Mouse (Mus musculus): ENCODE data around the gene 2700049A03Rik.

Gene 2700049A03Rik

DNA sequence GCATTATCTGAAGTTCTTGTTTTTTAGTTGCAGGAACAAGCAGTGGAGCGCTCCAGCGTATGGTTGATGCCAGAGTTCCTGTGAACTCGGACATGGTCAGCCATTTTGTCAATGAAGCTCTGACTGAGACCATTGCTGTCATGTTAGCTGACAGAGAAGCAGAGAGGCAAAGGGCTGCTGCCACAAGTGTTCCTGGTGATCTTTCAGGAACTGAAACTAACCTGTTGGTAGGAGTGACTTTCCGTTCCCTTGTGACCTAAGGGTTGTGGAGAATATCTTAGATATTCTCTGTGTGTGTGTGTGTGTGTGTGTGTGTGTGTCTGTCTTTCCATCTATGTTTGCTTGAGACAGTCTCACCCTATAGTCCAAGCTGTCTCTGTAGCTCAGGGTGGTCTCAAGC lies 47.7 kb downstream of the 2700049A03Rik start:
- no peak for DNase-seq

DNA sequence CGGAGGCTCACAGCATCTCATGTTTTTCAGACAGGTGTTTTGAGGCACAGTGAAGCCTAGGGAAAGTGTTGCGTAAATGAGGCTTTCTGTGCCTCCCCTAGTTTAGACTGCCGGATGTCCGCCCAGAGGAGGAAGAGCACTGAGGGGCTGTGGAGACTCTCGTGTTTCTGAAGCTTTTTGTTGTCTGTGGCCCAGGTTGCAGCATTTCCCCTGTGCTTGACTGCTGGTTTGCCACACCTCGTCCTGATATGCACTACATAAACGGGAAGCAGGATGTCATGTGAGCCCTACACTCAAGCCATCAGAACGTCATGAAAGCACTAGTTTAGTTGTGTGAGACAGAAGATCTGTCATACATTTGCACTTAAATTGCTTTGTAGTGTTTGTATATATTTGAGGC lies 56.1 kb downstream of the 2700049A03Rik start:
- DNase-seq = no peak

DNA sequence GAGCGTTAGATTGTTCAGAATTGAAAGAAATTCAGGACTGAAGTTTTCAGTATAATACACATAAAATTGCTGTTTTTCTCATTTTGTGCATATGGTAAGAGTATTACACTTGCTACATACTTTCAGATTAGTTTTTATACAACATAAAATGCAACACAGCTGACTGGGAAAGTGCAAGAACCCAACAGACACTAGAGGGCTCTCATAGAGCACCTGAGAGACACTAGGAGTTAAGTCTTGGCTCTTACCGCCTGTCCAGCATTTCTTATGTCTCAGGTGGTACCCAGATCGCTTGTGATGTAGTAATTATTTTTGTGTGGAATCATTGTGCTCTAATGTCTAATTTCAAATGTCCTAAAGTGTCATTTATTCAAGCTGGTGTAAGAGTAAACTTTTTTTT lies 61.0 kb downstream of the 2700049A03Rik start:
- peak; percentile 56 for DNase-seq

DNA sequence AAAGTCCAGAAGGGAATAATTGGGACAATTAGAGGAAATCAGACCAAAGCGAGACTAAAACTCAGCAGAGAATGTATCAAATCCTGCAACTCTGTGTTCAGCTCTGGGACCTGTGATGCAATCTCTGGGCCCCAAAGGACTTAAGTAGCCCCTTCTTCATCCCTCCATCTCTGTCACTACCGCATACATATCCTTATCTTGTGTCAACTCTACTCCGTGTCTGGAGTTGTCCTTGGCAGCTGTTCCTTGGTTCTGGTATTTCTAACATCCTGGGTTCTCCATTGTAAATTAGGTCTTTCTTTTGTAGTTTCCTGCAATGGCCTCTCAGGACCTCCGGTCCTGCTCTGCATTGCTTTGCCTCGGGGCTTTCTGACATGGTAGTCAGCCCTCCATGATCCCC lies 65.1 kb downstream of the 2700049A03Rik start:
- DNase-seq = no peak

DNA sequence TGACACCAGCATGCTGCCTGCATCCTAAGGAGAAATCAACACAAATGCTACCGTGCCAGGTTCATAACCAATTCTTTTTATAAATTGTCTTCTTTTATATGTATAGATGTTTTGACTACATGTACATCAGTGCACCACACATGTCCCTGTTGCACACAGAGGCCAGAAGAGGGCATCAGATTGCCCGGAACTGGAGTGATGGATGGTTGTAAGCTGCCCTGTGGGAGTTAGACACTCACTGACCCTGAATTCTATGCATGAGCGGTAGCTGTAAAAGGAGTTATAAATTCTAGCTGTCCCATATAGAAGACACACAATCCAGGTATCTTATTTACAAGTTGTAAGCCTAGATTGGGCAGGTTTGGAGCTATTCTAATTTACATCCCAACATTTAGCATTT lies 67.7 kb downstream of the 2700049A03Rik start:
- DNase-seq = peak; percentile 25

DNA sequence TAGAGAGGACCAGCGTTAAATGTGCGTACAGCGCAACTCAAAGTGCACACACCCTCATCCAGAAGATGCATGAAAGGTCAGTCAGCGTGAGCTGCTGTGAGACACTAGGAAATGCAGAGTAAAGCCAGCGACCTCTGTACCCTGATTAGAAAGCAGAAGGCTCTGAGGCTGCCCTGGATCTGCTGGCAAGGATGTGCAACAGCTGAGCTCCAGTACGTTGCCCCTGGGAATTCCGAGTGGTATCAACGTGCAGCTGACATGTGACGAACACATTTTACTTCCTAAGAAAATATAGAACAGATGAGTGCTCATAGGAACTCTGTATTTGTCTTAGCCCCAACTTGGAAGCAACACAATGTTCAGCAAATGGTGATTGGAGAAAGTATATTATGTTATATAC lies 80.5 kb downstream of the 2700049A03Rik start:
- DNase-seq = peak; percentile 32

DNA sequence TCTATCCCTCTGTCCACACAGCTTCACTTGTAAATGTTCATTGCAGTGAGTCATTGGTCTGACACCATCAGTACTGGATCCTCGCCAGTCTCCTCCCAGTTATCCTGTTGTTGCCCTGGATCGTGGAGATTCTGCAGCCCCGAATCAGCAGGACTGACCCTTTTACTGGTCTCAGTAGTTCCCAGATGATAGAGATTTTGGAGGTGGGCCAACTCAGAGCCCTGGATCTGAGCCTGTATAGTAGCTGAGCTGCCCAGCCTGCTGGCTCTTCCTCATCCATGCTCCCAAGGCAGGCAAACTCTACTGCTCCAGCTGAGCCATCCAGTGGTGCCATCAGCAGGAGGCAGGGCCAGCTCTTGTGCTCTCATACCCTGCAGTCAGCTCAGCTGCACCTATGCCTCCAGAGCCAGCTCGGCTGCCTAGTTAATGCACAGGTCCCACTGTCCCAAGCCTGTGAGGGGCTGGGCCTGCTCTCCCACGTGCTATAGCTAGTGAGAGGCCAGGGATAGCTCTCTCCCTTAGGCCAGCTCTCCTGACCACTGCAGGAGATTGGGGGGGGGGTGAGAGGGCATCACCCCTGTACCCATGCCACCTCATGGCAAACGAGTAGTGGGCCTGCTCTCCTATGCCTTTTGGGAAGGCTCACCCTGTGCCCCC lies 81.3 kb downstream of the 2700049A03Rik start:
- no peak for DNase-seq

DNA sequence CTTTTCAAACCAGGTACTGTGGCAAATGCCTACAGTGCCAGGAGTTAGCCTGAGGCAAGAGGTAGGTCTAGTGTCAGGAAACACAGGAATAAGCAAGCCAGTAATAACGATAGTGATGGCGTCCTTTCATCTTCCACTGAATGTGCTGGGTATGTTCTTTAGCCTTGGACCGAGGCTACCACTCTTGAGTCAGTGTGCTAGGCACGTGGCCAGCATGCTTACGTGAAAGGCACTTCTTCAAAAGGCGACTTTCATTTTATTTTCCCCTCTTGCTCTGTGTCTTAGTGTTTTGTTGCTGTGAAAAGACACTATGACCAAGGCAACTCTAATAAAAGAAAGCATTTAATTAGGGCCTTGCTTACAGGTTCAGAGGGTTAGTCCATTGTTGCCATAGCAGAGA lies 86.1 kb downstream of the 2700049A03Rik start:
- no peak for DNase-seq

DNA sequence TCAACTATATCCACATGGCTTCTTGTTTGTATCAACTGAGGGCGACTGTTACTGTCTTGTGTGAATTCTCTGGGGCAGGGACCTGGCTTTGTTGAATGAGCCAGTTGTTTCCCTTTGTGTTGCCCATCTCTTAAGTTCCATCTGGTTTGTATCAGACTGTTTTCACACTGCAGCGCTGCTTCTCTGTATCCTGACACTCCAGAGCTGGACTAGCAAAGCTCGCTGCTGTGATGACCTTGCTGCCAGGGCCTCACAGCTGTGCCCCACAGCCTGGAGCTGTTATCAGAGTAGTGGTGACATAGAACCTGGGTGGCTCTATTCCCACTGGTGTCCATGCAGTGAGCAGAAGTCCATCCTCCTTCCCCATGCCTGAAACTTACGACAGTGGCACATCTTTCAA lies 91.1 kb downstream of the 2700049A03Rik start:
- peak; percentile 68 for DNase-seq

DNA sequence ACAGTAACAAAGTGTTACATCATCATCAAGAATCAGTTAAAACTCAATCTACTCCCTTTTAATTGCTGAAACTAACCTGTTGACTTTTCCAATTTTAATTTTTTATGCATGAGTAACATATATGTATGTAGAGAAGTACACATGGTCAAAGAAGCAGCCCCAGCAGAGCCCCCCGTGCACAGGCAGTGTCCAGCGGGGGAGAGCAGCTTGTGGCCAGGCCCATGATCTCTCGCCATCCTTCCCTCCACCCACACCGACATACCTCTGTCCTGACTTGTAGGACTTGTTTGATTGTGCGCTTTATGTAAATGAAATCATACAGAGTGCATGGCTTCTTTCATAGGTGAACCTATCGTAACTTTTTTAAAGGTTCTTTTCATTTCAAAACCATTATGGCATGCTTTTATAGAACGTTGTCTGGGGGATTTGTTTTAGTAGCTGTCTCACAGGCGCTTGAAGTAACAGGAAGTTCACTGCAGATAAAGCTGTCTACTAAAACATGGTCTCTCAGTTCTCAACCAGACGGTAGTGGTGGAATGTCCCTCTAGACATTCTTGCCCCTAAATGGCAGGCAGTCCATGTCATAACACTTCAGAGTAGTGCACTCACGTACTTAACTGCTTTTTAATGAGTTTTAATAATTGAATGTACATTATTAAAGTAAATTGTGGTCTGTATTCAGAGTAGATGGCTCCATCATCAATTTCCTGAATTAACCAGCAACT lies 92.4 kb downstream of the 2700049A03Rik start:
- DNase-seq = no peak

DNA sequence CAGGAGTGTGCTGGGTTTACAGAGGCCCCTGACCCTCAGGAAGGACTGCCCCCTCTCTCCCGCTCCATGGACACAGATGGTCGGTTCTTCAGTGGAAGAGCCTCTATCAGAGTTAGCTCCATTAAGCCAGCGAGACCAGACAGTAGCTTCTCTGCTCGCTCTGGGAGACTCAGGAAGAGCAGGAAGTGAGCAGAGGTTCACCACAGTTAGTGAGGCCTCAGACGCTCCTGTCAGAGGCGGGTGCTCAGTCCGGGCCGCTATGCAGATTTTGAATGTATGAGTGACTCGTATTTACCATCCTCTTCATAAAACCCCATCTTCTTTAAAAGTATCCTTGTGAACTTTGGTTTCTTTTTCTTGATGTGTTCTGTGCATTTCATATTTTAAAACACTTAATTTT lies 94.9 kb downstream of the 2700049A03Rik start:
- no peak for DNase-seq

DNA sequence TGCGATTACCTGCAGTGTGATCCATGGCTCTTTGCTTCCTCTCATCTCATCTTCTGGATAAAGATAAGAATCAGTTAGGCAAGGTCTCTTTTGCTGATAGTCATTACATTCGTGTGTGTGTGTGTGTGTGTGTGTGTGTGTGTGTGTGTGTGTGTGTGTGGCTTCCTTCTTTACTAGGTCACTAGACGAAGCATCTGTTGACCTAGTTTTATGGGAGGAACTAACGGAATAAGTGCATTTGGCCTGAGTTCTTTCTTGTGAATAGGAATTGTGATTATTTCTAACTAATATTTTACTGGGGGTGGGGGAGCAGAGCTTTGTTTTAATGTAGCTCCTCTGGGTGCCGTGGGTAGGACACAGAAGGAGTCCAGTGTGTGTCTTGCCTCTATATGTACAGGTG lies 96.8 kb downstream of the 2700049A03Rik start:
- no peak for DNase-seq

DNA sequence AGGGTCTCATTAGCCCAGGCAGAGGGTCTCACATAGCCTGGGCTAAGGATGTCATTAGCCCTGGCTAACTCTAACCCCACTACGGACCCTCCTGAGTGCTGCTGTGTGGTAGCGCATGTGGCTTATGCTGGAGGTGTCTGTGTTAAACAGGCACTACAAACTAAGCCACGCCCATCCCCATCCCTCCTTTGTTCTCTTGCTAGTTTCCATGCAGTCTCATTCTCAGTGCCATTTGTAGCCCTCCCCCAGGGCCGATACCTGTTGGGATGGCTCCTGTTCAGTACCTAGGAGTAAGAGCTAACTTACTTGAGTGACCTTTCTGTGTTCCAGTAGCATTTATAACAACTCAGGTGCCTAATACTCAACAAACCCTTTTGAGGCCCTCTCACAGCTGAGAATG lies 100.4 kb downstream of the 2700049A03Rik start:
- no peak for DNase-seq

DNA sequence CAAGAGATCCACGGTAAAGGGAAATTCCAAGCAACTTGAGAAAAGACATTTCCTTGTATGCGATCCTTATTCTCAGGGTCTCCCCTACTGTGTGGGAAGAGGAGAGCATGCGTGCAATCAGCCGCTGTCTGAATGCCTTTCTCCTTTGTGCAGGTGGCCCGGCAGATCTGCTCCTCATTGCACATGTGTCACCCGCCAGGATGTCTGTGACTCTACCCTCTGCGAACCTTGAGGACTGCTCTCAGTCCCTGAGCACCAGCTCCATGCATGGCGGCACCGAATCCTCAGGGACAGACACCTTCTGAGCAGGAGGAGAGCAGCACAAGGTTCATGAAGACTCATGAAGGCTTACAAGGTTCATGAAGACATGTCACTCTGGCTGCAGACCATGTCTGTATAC lies 106.1 kb downstream of the 2700049A03Rik start:
- no peak for DNase-seq

DNA sequence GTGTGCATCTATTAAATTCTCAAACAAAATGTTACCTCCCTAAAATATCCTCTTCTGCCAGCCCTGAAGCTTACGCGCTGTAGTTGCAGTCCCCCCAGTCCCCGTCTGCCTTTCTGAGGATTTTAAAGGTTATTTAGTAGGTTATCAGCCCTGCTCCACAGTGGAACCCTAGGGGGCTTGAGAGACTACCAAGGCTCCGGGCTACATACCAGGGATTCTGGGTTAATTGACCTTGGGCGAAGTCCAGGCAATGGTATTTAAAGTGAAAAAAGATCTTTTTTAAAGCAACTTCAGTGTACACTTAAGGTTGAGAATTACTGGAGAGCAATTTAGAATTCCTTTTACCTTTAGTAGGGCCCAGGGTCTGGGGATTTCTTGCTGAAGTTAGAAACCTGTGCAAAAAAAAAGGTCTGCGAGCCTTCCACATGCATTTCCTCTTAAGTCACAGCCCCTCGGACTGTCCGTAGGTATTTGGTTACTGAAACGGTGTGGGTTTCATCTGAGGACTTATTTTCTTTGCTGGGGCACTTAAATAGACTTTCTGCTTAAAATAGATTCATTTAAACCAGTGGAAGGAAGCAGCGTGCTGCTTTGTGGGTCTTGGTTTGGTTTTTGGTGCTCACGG lies 108.2 kb downstream of the 2700049A03Rik start:
- no peak for DNase-seq

DNA sequence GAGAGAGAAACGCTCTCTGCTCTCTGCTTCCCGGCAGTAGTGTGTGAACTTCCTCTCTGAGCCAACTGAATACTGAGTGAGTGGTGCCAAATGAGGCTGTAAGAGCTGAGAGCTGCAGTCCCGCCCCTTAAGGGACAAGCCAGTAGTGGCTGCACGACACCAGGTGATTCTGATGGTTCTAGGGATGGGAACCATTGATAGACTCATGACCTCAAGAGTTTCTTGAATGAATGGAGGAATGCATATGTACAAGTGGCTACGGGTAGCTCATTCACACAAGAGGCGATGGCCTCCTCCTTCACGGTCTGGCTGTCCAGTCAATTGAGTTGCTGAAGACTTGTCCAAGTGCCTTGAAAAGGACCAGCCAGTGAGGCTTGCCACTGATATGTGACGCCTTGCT lies 110.5 kb downstream of the 2700049A03Rik start:
- no peak for DNase-seq

DNA sequence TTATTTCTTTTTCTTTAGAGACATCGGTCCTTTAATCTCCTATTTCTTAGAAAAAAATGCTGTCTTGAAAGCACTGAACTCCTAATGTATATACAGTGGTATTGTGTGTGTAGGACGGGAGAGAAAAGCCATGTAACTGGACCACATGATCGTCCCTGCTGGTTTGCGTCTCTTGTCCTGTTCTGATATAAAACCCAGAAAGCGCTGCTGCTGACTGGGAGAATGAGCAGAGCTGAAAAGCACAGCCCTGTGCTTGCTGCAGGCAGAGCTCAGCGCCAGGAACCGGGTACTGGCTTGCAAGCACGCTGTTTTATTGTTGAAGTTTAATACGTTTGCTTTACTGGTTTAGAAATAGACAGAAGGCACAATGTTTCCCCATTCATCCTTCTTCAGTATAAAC lies 112.7 kb downstream of the 2700049A03Rik start:
- no peak for DNase-seq

DNA sequence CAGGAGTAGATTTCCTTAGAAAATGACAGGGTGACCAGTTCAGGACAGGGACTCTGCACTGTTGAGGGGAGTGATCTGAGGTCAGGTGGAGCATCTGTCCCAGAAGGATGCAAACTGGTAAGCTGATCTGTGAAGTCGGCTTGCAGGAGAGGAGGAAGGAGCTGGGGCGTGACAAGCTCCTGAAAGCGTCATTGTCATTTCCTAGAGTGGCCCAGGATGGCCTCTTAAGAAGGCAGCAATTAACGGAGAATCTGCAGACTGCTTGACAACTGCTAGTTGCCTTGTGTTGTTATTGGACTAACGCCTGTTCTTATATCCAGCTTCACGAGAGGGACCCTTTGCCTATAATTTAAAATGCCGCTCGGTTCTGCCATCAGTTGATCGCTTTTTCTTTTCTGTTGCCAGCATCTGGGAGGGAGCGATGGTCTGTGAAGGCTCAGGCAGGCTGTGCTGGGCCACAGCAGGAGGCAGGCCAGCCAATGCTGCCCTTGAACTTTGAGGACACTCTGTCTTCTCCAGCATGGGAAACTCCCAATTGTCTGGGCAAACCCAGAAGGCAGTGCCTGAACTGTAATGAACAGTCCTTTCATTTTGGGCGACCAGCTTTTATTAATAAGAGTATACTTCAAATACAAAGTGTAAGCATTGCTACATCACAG lies 116.0 kb downstream of the 2700049A03Rik start:
- DNase-seq = no peak

DNA sequence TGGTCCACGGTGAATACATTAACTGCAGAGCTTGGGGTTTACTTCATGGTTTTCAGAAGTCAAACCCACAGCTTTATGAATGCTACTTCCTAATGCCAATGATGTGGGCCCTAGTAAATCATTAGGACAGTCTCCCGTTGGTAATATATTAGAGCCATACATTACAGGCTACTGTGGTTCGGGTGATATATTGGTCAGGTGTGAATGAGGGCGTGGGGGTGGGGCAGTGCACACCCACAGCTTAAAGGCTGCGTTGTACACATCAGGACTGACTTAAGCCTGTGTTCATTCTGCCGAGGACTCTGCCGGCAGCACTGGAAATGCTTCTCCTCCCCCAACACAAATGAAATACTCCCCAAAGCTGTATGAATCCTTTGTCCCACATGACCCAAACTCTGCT lies 118.1 kb downstream of the 2700049A03Rik start:
- DNase-seq = no peak

DNA sequence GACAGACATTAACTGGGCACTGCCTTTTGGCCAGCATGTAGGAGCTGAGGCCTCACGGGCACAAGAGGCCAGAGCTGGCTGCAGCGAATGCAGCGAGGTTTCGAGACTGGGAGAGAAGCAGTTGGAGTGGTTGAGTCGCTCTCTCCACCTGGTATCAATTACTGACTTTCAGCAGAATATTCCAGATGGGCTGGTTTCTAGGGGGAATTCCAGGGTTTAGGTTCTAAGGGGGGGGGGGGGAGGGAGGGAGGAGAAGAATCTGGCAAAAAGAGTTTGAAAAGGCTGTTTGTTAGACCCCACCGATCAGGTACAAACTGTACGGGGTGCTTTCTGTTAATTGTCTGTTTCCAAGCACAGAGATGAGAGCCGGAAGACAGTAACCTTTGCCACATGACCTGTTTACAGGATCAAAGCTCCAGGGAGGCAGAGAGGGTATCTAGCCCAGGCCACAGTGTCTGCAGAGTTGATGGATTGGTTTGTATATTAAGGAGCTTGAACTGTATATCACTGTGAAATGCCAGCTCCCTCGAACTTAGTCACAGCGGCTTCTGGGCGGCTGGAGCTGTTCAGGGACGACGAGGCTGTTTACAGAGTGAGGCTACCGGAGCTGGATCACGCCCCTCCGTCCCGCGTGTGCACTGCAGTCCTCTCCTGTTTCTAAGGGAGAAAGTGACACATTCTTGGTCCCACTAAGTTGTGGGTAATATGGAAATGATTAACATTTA lies 121.7 kb downstream of the 2700049A03Rik start:
- DNase-seq = peak; percentile 79

DNA sequence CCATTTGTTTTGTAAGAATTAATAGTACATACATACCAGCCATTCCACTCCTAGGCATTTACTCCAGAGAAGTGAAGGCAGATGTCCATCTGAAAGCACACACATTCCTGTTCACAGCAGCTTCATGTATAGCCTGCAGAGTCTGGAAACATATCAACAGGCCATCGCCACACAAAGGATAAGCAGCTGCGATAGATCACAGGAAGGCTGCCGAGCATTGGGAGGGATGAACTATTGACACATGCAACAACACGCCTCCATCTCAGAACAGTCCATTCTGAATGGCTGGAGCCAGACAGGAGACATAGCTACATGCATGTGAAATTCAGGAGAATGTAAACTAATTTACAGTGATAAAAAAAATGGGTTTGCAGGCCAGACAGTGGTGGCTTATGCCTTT lies 127.6 kb downstream of the 2700049A03Rik start:
- no peak for DNase-seq

DNA sequence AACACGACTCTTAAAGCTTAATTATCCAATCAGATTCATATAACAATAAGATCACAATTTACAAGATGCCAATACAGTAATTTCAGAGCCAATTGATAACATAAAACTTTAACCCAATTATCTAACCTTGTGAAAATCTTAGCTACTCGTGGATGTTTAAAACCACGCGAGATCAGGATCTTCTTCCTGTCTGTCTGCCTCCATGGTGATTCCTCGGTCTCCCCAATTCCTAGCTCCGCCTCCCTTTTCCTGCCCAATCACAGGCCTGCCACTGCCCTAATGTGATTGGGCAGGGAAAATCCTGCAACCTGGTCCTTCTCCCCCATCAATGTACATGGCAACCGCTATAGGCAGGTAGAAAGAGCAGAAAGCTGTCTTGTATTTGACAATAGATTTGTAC lies 132.7 kb downstream of the 2700049A03Rik start:
- DNase-seq = no peak

DNA sequence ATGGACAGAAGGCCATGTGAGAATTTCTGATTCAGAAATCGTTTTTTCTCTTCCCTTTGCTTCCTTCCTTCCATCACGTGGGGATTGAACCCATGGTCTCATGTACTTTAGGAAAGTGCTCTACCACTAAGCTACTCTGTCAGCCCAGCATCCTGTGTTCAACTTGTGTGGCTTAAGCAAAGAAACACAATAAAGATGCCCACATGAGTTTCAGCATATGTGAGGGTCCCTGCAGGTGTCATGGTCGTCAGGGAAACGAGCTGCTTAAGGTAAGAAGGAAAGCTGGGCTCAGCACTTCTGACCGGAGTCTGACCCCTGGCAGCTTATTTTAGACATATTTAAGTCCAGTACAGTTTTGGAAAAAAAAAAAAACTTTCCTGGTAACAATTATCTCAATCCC lies 134.5 kb downstream of the 2700049A03Rik start:
- no peak for DNase-seq

Measured in embryo, embryonic 11 days (tissue).